Mouse (Mus musculus) heart, adult 2 months (tissue): ENCODE results near the gene Strada. TPM values are rescaled to one million over a fixed set of nuclear protein-coding genes. Genes with fewer than 3 reads are reported as not detected.

Experiments used
- DNase-seq, 2 experiments: peaks; one replicate each; pipeline ENCODE4 v3.0.0; 2021
- H3K27ac ChIP-seq: fragments of 200-600 bp; 2 replicates; pipeline ENCODE4 v1.8.1; 2022
- H3K27me3 ChIP-seq: fragments of 200-500 bp; 2 replicates; pipeline ENCODE4 v1.6.1; 2012; ENCODE audit warnings: mild to moderate bottlenecking, low read length, inconsistent platforms, mixed read lengths; ENCODE audit not compliant: control insufficient read depth, insufficient read depth
- H3K36me3 ChIP-seq: fragments of 200-500 bp; 2 replicates; pipeline ENCODE4 v1.6.1; 2012; ENCODE audit warnings: low read length, inconsistent platforms; ENCODE audit not compliant: control insufficient read depth, insufficient read depth
- H3K4me1 ChIP-seq: fragments of 200-500 bp; 2 replicates; pipeline ENCODE4 v1.6.1; 2011; ENCODE audit warnings: low read length; ENCODE audit not compliant: control insufficient read depth, insufficient read depth
- H3K4me3 ChIP-seq: fragments of 200-600 bp; 2 replicates; pipeline ENCODE4 v1.8.1; 2022
- H3K79me2 ChIP-seq: fragments of 200-500 bp; replicated peaks from 2 replicates; pipeline ENCODE4 v1.6.1; 2012; ENCODE audit warnings: mild to moderate bottlenecking, inconsistent platforms, low read length, moderate library complexity, mixed read lengths; ENCODE audit not compliant: control insufficient read depth, insufficient read depth
- H3K9ac ChIP-seq: fragments of 200-500 bp; 2 replicates; pipeline ENCODE4 v1.6.1; 2012; ENCODE audit warnings: low read depth, mild to moderate bottlenecking, control low read depth, inconsistent platforms, low read length, mixed read lengths
- CTCF ChIP-seq: fragments of 200-600 bp; IDR thresholded peaks from 2 replicates; pipeline ENCODE4 v1.8.1; 2022; ENCODE audit warnings: antibody characterized with exemption, mild to moderate bottlenecking, moderate library complexity
- EP300 ChIP-seq: fragments of 200-500 bp; IDR thresholded peaks from 2 replicates; pipeline ENCODE4 v1.6.1; 2011; ENCODE audit warnings: low read depth, low read length, control low read depth; ENCODE audit not compliant: insufficient read depth
- POLR2A ChIP-seq: fragments of 200-500 bp; IDR thresholded peaks from 2 replicates; pipeline ENCODE4 v1.6.1; 2011; ENCODE audit warnings: mild to moderate bottlenecking, low read depth, low read length, control low read depth; ENCODE audit not compliant: insufficient read depth
- WGBS: fragments of 180-500 bp; shearing (Covaris S2); methylation state at CpG from one replicate; pipeline ENCODE4 v1.1.7; 2018; 5-methylcytosine and 5-hydroxymethylcytosine counted together
- intact Hi-C: fragments of 180-260 bp; cut with DNase I; formaldehyde crosslinking; loops from one replicate; pipeline ENCODE4 v1.15.1; 2025
- polyA plus RNA-seq: library from polyadenylated mRNA; depleted of rRNA; stranded (reverse); fragments of >200 nt; gene quantifications from 2 replicates; pipeline ENCODE4 v1.2.3, GENCODE M21; 2012
- total RNA-seq, 2 experiments: library from RNA; stranded (reverse); gene quantifications; 2 replicates each; pipeline ENCODE4 v1.2.3; 2021

Strada gene
- total and polyA plus RNA-seq, 3 experiments, result 6.2 to 16.9 (median 7.0) TPM

DNA sequence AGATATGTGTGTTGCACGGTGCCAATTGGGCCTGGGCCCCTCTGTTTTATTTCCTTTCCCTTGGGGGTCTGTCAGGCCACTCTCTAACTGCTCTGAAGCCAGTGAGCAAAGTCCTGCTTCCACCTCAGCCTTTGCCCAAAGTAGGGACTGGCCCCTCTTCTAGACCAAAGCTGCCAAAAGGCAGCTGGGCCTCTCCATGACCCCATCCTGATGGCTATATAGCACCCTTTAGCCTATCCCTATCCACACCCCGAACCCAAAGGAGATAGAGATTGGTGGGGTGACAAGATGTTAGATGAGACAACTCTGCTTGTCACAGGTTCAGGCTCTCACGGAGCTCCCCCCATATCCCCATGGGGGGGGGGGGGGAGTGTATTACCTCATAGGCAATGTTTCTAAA lies 46.2 kb downstream of the Strada start:
- WGBS, result 53% methylated on average over 3 of the region's 3 CpGs
- intact Hi-C loops, result no loop called here
- H3K36me3 ChIP-seq, result no peaks in the 10 kb centered on the region
- H3K27me3 ChIP-seq, result no peaks in the 10 kb centered on the region
- no peak overlapping the region for H3K9ac ChIP-seq
- no peaks in the 10 kb centered on the region for H3K79me2 ChIP-seq
- H3K27ac ChIP-seq, result no peak overlapping the region
- no peak overlapping the region for H3K4me3 ChIP-seq
- H3K4me1 ChIP-seq, result peaks cover 1% of the 10 kb centered on the region; the same call in 1 of the 2 replicates
- no peak for DNase-seq
- TF ChIP-seq CTCF (no peak), POLR2A (no peak), EP300 (no peak)

DNA sequence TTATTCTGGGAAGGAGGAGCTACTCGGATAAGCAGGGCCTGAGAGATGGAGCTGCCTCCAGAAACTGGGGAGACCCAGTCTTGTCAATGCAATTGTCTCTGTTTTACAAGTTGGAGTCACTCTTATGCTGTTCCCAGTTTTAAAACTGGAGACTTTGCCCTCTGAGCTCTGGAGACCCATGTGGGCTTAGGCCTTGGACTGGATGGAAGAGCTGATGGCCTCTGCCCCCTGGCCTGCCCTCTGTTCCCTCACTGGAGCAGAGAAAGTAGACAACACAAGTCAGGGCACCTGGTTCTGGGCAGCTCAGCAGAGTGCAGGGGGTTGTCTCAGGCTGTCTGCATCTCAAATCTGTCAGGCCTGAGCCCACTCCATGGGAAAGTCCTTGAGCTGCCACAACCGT lies 47.2 kb downstream of the Strada start:
- TF ChIP-seq EP300 (no peak), CTCF (no peak), POLR2A (no peak)
- Histone ChIP-seq H3K79me2 (no peaks in the 10 kb centered on the region), H3K36me3 (no peaks in the 10 kb centered on the region), H3K4me1 (peaks cover 1% of the 10 kb centered on the region; the same call in 1 of the 2 replicates), H3K27ac (no peak overlapping the region), H3K9ac (no peak overlapping the region), H3K4me3 (no peak overlapping the region), H3K27me3 (no peaks in the 10 kb centered on the region)
- no peak for DNase-seq
- intact Hi-C loops, result no loop called here
- 70% methylated on average over 2 of the region's 2 CpGs for WGBS

DNA sequence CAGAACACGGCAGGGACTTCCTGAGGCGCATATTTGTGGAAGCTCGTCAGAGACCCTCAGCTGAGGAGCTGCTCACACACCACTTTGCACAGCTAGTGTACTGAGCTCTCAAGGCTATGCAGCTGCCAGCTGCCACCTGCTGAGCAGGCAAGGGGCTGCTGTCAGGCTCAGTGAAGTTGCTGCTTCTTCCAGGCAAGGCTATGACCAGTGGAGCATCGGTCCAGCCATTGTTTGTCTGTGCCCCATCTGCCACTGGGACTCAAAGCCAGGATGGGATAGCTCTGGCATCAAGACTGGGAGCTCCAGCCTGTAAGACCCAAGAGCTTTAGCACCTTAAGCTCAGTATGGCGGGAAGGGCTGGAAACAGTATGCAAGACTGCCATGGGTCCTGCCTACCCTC lies 47.9 kb downstream of the Strada start:
- Histone ChIP-seq H3K36me3 (no peaks in the 10 kb centered on the region), H3K27me3 (no peaks in the 10 kb centered on the region), H3K4me3 (no peak overlapping the region), H3K79me2 (no peaks in the 10 kb centered on the region), H3K27ac (no peak overlapping the region), H3K9ac (no peak overlapping the region), H3K4me1 (peaks cover 1% of the 10 kb centered on the region; the same call in 1 of the 2 replicates)
- DNase-seq, result no peak
- intact Hi-C loops, result no loop called here
- 73% methylated on average over 5 of the region's 5 CpGs for WGBS
- TF ChIP-seq EP300 (no peak), CTCF (no peak), POLR2A (no peak)

DNA sequence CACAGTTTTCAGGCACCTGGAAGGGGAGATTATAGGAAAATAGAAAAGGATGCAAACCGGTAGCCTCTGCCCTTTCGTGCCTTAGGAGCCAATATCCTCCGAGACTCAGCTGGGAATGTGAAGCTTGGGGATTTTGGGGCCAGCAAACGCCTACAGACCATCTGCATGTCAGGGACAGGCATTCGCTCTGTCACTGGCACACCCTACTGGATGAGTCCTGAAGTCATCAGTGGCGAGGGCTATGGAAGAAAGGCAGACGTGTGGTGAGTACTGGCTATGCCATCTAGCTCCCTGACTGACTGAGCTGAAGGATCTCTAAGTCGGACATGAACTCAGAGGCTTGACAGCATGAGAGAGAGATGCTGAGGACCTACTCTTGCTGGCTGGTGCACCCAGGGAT lies 49.8 kb downstream of the Strada start:
- no peak overlapping the region for H3K27ac ChIP-seq
- H3K27me3 ChIP-seq, result no peaks in the 10 kb centered on the region
- intact Hi-C loops, result no loop called here
- TF ChIP-seq POLR2A (no peak), CTCF (no peak), EP300 (no peak)
- H3K4me1 ChIP-seq, result no peaks in the 10 kb centered on the region; the same call in 1 of the 2 replicates
- no peak overlapping the region for H3K9ac ChIP-seq
- H3K36me3 ChIP-seq, result no peaks in the 10 kb centered on the region; the same call in 1 of the 2 replicates
- no peak overlapping the region for H3K4me3 ChIP-seq
- no peaks in the 10 kb centered on the region for H3K79me2 ChIP-seq
- WGBS, result 72% methylated on average over 8 of the region's 8 CpGs
- DNase-seq, result no peak

DNA sequence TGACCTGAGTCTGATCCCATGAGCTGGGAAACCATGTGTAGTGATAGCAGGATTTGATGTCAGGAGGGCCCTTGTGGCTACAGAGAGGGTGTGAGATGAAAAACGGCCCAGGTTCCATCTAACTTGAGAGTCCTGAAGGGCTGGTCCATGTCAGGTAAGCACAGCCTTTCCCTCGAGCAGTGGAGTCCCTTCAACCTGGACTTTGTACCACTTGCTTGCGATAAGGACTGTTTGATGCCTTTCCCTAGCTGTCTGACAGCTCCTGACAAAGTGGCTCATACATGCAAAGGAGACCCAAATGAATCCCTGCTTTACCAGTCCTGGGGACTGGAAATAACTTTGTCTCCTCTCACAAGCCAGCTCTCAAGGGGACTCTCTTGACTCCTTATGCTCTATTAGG lies 50.7 kb downstream of the Strada start:
- 82% methylated on average over 3 of the region's 3 CpGs for WGBS
- Histone ChIP-seq H3K4me1 (no peaks in the 10 kb centered on the region; the same call in 1 of the 2 replicates), H3K79me2 (no peaks in the 10 kb centered on the region), H3K27me3 (no peaks in the 10 kb centered on the region), H3K36me3 (no peaks in the 10 kb centered on the region; the same call in 1 of the 2 replicates), H3K27ac (no peak overlapping the region), H3K4me3 (no peak overlapping the region), H3K9ac (no peak overlapping the region)
- intact Hi-C loops, result no loop called here
- no peak for DNase-seq
- TF ChIP-seq EP300 (no peak), CTCF (no peak)

DNA sequence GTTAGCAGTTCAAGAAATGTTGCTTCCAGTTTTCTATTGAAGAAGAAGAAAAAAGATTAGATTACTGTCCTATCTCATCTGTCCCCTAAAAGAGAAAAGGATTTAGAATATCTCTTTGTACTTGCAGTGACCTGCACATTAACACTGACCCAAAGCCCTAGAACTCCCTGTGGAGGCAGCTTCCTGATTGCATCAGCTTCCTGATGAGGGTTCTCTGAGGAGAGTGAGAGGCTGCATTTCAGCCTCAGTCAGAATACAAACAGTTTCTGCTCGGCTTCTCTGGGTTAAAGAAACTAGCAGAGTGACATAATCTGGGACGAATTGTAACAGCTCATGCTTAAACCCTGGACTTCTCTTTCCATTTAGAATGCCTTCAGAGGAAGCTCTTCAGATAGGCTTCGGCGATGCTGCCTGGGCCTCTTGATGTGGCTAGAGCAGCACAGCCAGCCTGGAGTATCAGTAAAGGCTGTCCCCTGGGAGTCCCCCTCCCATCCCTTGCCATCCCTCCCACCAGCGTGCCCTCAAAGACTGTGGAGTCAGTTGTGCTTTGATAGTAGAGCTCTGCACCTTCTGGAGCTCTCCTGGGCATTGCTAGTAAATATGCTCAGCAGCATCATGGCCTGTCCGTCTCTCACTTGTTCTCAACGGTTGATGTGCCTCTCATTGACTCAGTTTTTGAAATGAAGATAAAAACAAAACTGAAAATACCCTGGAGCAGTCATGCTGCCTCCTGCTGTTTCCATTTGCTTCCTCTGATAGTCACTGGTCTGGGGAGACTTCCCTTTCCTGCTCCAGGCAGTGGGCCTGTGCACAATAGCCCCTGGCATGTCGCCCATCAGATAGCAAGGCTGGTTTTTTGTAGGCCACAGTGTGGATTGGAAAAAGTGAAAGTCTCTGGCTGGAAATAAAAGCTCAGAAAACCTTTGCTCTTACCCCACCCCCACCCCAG lies 67.1 kb downstream of the Strada start:
- peak overlapping the region; percentile 40 for H3K4me3 ChIP-seq
- TF ChIP-seq CTCF (peak; percentile 56), EP300 (peak; percentile 99), POLR2A (peak; percentile 57; the same call in 1 of the 2 replicates)
- intact Hi-C loops, result loop anchor here (1.0 kb wide), 1 partner anchor 50 kb away; no protein-coding TSS in a partner anchor
- H3K27me3 ChIP-seq, result no peaks in the 10 kb centered on the region
- H3K9ac ChIP-seq, result peak overlapping the region; percentile 50
- DNase-seq, result peak; percentile 82 to 89
- peaks cover 20% of the 10 kb centered on the region for H3K36me3 ChIP-seq
- peak overlapping the region; percentile 80 for H3K27ac ChIP-seq
- H3K79me2 ChIP-seq, result no peaks in the 10 kb centered on the region; the same call in 1 of the 2 replicates
- WGBS, result 17% methylated on average over 8 of the region's 8 CpGs
- H3K4me1 ChIP-seq, result peaks cover 7% of the 10 kb centered on the region
